Mouse (Mus musculus) midbrain, embryonic 11.5 days (tissue): ENCODE data around the gene Tm4sf20. TPM values are rescaled to one million over a fixed set of nuclear protein-coding genes. Genes with fewer than 3 reads are reported as not detected.

ENCODE experiments used
- ATAC-seq: fragments of 200-750 bp; cut with Nextera tagmentation; 2 replicates; pipeline ENCODE4 v1.8.0; 2017; ENCODE audit warnings: moderate TSS enrichment, moderate library complexity; ENCODE audit not compliant: low FRiP score
- DNase-seq: peaks from one replicate; pipeline ENCODE4 v3.0.0; 2015; ENCODE audit warnings: low spot score; ENCODE audit errors: missing footprints
- H3K27ac ChIP-seq: fragments of 300-500 bp; sonication (generic); 2 replicates; pipeline ENCODE4 v1.5.1; 2014; ENCODE audit warnings: low read depth, low read length
- H3K27me3 ChIP-seq: fragments of 300-500 bp; sonication (generic); 2 replicates; pipeline ENCODE4 v1.6.1; 2014; ENCODE audit warnings: mild to moderate bottlenecking, low read length, moderate library complexity, mixed read lengths; ENCODE audit not compliant: control insufficient read depth, insufficient read depth
- H3K36me3 ChIP-seq: fragments of 300-500 bp; sonication (generic); 2 replicates; pipeline ENCODE4 v1.6.1; 2014; ENCODE audit warnings: mild to moderate bottlenecking, low read length, moderate library complexity, mixed read lengths; ENCODE audit not compliant: control insufficient read depth, insufficient read depth
- H3K4me1 ChIP-seq: fragments of 300-500 bp; sonication (generic); 2 replicates; pipeline ENCODE4 v1.6.1; 2014; ENCODE audit warnings: low read length; ENCODE audit not compliant: control insufficient read depth, insufficient read depth
- H3K4me2 ChIP-seq: fragments of 300-500 bp; sonication (generic); 2 replicates; pipeline ENCODE4 v1.6.1; 2014; ENCODE audit warnings: mild to moderate bottlenecking, moderate library complexity
- H3K4me3 ChIP-seq: fragments of 300-500 bp; sonication (generic); 2 replicates; pipeline ENCODE4 v1.5.1; 2014; ENCODE audit warnings: low read depth, low read length
- H3K9ac ChIP-seq: fragments of 300-500 bp; sonication (generic); 2 replicates; pipeline ENCODE4 v1.6.1; 2014; ENCODE audit warnings: low read length
- H3K9me3 ChIP-seq: fragments of 300-500 bp; sonication (generic); 2 replicates; pipeline ENCODE4 v1.6.1; 2016; ENCODE audit warnings: low read length; ENCODE audit not compliant: control insufficient read depth
- whole genome bisulfite sequencing: fragments of 180-500 bp; shearing (Covaris S2); extraction: QIAGEN DNeasy Blood & Tissue Kit; methylation state at CpG from one replicate; pipeline ENCODE4 v1.1.7; 2014; 5-methylcytosine and 5-hydroxymethylcytosine counted together
- polyA plus RNA-seq: library from polyadenylated mRNA; unstranded; fragments of >200 nt; fragmentation: Nextera tagmentation; extraction: Ambion mirVana; gene quantifications from 2 replicates; pipeline ENCODE4 v1.2.1, GENCODE M21; 2014

Gene Tm4sf20
- polyA plus RNA-seq, 1 experiment from 2014 or later = 0.08 TPM

GRCm38 (mm10) chr1:82766641-82767040, 1.6 kb downstream of the Tm4sf20 start:
- no peak overlapping the region for H3K27ac ChIP-seq
- ATAC-seq (no peak), DNase-seq (no peak)
- H3K27me3 ChIP-seq = no peaks in the 10 kb centered on the region
- no peaks in the 10 kb centered on the region for H3K9me3 ChIP-seq
- no peaks in the 10 kb centered on the region for H3K4me1 ChIP-seq
- no peak overlapping the region for H3K4me2 ChIP-seq
- H3K36me3 ChIP-seq = peaks cover 1% of the 10 kb centered on the region; the same call in 1 of the 2 replicates
- no peak overlapping the region for H3K4me3 ChIP-seq
- H3K9ac ChIP-seq = no peak overlapping the region
- 87% methylated on average over 4 of the region's 4 CpGs for WGBS

GRCm38 (mm10) chr1:82766227-82766626, 2.0 kb downstream of the Tm4sf20 start:
- H3K27ac ChIP-seq = no peak overlapping the region
- no peak overlapping the region for H3K9ac ChIP-seq
- WGBS = 75% methylated on average over 1 of the region's 1 CpGs
- H3K36me3 ChIP-seq = peaks cover 2% of the 10 kb centered on the region; the same call in 1 of the 2 replicates
- no peaks in the 10 kb centered on the region for H3K9me3 ChIP-seq
- H3K4me2 ChIP-seq = no peak overlapping the region
- H3K27me3 ChIP-seq = no peaks in the 10 kb centered on the region
- H3K4me1 ChIP-seq = no peaks in the 10 kb centered on the region
- H3K4me3 ChIP-seq = no peak overlapping the region
- no peak for DNase-seq
- ATAC-seq = no peak

GRCm38 (mm10) chr1:82762274-82762673, 6.0 kb downstream of the Tm4sf20 start:
- ATAC-seq (no peak), DNase-seq (no peak)
- Histone ChIP-seq H3K27me3 (no peaks in the 10 kb centered on the region), H3K4me3 (no peak overlapping the region), H3K4me1 (no peaks in the 10 kb centered on the region), H3K9me3 (no peaks in the 10 kb centered on the region), H3K36me3 (peaks cover 2% of the 10 kb centered on the region; the same call in 1 of the 2 replicates), H3K9ac (no peak overlapping the region), H3K4me2 (no peak overlapping the region), H3K27ac (no peak overlapping the region)
- WGBS = 92% methylated on average over 1 of the region's 1 CpGs

- DNase-seq = no peak
- H3K9me3 ChIP-seq = no peaks in the 10 kb centered on the region
- H3K4me3 ChIP-seq = no peak overlapping the region
- no peak overlapping the region for H3K4me2 ChIP-seq
- H3K9ac ChIP-seq = no peak overlapping the region
- peaks cover 2% of the 10 kb centered on the region; the same call in 1 of the 2 replicates for H3K36me3 ChIP-seq
- no peak for ATAC-seq
- H3K4me1 ChIP-seq = no peaks in the 10 kb centered on the region
- no peaks in the 10 kb centered on the region for H3K27me3 ChIP-seq
- no peak overlapping the region for H3K27ac ChIP-seq
- WGBS = 92% methylated on average over 8 of the region's 8 CpGs
Measured at GRCm38 (mm10) chr1:82761454-82762169, 6.6 kb downstream of the Tm4sf20 start.

- Histone ChIP-seq H3K27ac (no peak overlapping the region), H3K4me3 (no peak overlapping the region), H3K4me1 (no peaks in the 10 kb centered on the region), H3K36me3 (peaks cover 2% of the 10 kb centered on the region; the same call in 1 of the 2 replicates), H3K4me2 (no peak overlapping the region), H3K9me3 (no peaks in the 10 kb centered on the region), H3K9ac (no peak overlapping the region), H3K27me3 (no peaks in the 10 kb centered on the region)
- 75% methylated on average over 1 of the region's 1 CpGs for WGBS
- no peak for ATAC-seq
- DNase-seq = peak; percentile 87
Measured at GRCm38 (mm10) chr1:82759520-82759919, 8.7 kb downstream of the Tm4sf20 start.

- no peaks in the 10 kb centered on the region for H3K4me1 ChIP-seq
- no peak overlapping the region for H3K4me2 ChIP-seq
- ATAC-seq (no peak), DNase-seq (no peak)
- no peak overlapping the region for H3K27ac ChIP-seq
- no peaks in the 10 kb centered on the region for H3K27me3 ChIP-seq
- H3K9ac ChIP-seq = no peak overlapping the region
- H3K9me3 ChIP-seq = no peaks in the 10 kb centered on the region
- H3K4me3 ChIP-seq = no peak overlapping the region
- 87% methylated on average over 2 of the region's 2 CpGs for WGBS
- H3K36me3 ChIP-seq = no peaks in the 10 kb centered on the region
Measured at GRCm38 (mm10) chr1:82747714-82748452, 20.4 kb downstream of the Tm4sf20 start.

GRCm38 (mm10) chr1:82746408-82746807, 21.9 kb downstream of the Tm4sf20 start:
- Histone ChIP-seq H3K36me3 (no peaks in the 10 kb centered on the region), H3K9me3 (no peaks in the 10 kb centered on the region), H3K27ac (no peak overlapping the region), H3K9ac (no peak overlapping the region), H3K4me3 (no peak overlapping the region), H3K4me1 (no peaks in the 10 kb centered on the region), H3K4me2 (no peak overlapping the region), H3K27me3 (no peaks in the 10 kb centered on the region)
- DNase-seq = peak; percentile 39
- WGBS = 92% methylated on average over 4 of the region's 4 CpGs
- ATAC-seq = no peak

GRCm38 (mm10) chr1:82743962-82744361, 24.3 kb downstream of the Tm4sf20 start:
- Histone ChIP-seq H3K4me1 (no peaks in the 10 kb centered on the region), H3K36me3 (no peaks in the 10 kb centered on the region), H3K4me2 (no peak overlapping the region), H3K27me3 (no peaks in the 10 kb centered on the region), H3K27ac (no peak overlapping the region), H3K4me3 (no peak overlapping the region), H3K9me3 (no peaks in the 10 kb centered on the region), H3K9ac (no peak overlapping the region)
- DNase-seq (no peak), ATAC-seq (no peak)
- 97% methylated on average over 3 of the region's 3 CpGs for WGBS

- Histone ChIP-seq H3K27me3 (no peaks in the 10 kb centered on the region), H3K4me1 (no peaks in the 10 kb centered on the region), H3K4me3 (no peak overlapping the region), H3K4me2 (no peak overlapping the region), H3K9me3 (no peaks in the 10 kb centered on the region), H3K9ac (no peak overlapping the region), H3K36me3 (no peaks in the 10 kb centered on the region), H3K27ac (no peak overlapping the region)
- DNase-seq = no peak
- 92% methylated on average over 7 of the region's 7 CpGs for WGBS
- no peak for ATAC-seq
Measured at GRCm38 (mm10) chr1:82741539-82741938, 26.7 kb downstream of the Tm4sf20 start.
